ENCODE assay signal across 31 mouse cellular contexts in genomic region chr12:80244755-80245154, GRCm38 (mm10). TPM values are rescaled to one million over a fixed set of nuclear protein-coding genes. Genes with fewer than 3 reads are reported as not detected.
DNase-seq lines count a peak whose midpoint lies in the region; ATAC-seq and TF ChIP-seq lines count a peak whose summit lies in the region.
"Had no signal": no experiment of that assay in that cellular context is flagged by ENCODE, and none has a peak within 500 bp of the region (broad histone marks: within the 10 kb centered on the region; RNA-seq: fewer than 3 reads in every experiment).

No protein-coding gene starts in this region.

- 85% methylated on average over 1 of the region's 1 CpGs for WGBS in heart, embryonic 13.5 days
- WGBS in embryonic facial prominence, embryonic 10.5 days, result 95% methylated on average over 1 of the region's 1 CpGs
- WGBS in hindbrain, embryonic 10.5 days, result 90% methylated on average over 1 of the region's 1 CpGs

- no peaks in the 10 kb centered on the region for H3K9me3 ChIP-seq in heart, embryonic 13.5 days
- no peaks in the 10 kb centered on the region for H3K9me3 ChIP-seq in embryonic facial prominence, embryonic 10.5 days
- no peaks in the 10 kb centered on the region for H3K9me3 ChIP-seq in hindbrain, embryonic 10.5 days
- H3K9me3 ChIP-seq: embryonic facial prominence, embryonic 13.5 days; heart, embryonic 10.5 days; hindbrain, embryonic 15.5 days; kidney, embryonic 15.5 days; limb, embryonic 12.5 days; liver, embryonic 12.5 days; megakaryocyte, embryonic 14.5 days; midbrain, embryonic 12.5 days; stomach, embryonic 15.5 days had no signal

- no peak overlapping the region for H3K4me3 ChIP-seq in heart, embryonic 13.5 days
- H3K4me3 ChIP-seq in embryonic facial prominence, embryonic 10.5 days, result no peak overlapping the region
- no peak overlapping the region for H3K4me3 ChIP-seq in myocyte
- no peak overlapping the region for H3K4me3 ChIP-seq in hindbrain, embryonic 10.5 days
- H3K4me3 ChIP-seq: embryonic facial prominence, embryonic 13.5 days; erythroblast, embryonic 14.5 days; heart, embryonic 10.5 days; hindbrain, embryonic 15.5 days; kidney, embryonic 15.5 days; limb, embryonic 12.5 days; liver, embryonic 12.5 days; megakaryocyte, embryonic 14.5 days; midbrain, embryonic 12.5 days; stomach, embryonic 15.5 days had no signal

- no peak for DNase-seq in heart, postnatal 14 days
- peak; percentile 61 for DNase-seq in lung, postnatal 36 days
- no peak for DNase-seq in lung, postnatal 14 days
- DNase-seq in embryonic facial prominence, embryonic 10.5 days (ENCODE audit: low spot score), result no peak
- no peak for DNase-seq in hindbrain, embryonic 10.5 days (ENCODE audit: low spot score)
- DNase-seq in kidney, adult 9 months, result no peak
- DNase-seq: adrenal gland, adult 2 months; cerebellum, adult 8-10 months; cerebellum, postnatal 36 days; embryo, embryonic 11 days; kidney, adult 11 months; kidney, postnatal 25 days; liver, postnatal 0 days; right cerebral cortex, postnatal 25 days; thymus, adult 18-20 months; thymus, postnatal 25 days had no signal

- peak overlapping the region; percentile 52; the same call in 1 of the 2 replicates for H3K9ac ChIP-seq in heart, embryonic 13.5 days
- H3K9ac ChIP-seq: embryonic facial prominence, embryonic 13.5 days; hindbrain, embryonic 15.5 days; kidney, embryonic 15.5 days; limb, embryonic 12.5 days; liver, embryonic 12.5 days; liver, postnatal 0 days; midbrain, embryonic 12.5 days; stomach, embryonic 15.5 days had no signal

- H3K4me1 ChIP-seq in heart, embryonic 13.5 days, result peaks cover 98% of the 10 kb centered on the region
- peaks cover 39% of the 10 kb centered on the region for H3K4me1 ChIP-seq in embryonic facial prominence, embryonic 10.5 days
- H3K4me1 ChIP-seq in hindbrain, embryonic 10.5 days (replicated peaks), result peaks cover 13% of the 10 kb centered on the region

- peak overlapping the region; percentile 61; the same call in 1 of the 2 replicates for H3K27ac ChIP-seq in heart, embryonic 13.5 days (replicated peaks)
- 0 out of 2 replicates have a peak overlapping the region, but pooled peaks have one; percentile 24 for H3K27ac ChIP-seq in embryonic facial prominence, embryonic 10.5 days (replicated peaks)
- H3K27ac ChIP-seq in hindbrain, embryonic 10.5 days, result no peak overlapping the region
- H3K27ac ChIP-seq: embryonic facial prominence, embryonic 13.5 days; heart, embryonic 10.5 days; hindbrain, embryonic 15.5 days; kidney, embryonic 15.5 days; limb, embryonic 12.5 days; liver, embryonic 12.5 days; midbrain, embryonic 12.5 days; stomach, embryonic 15.5 days had no signal

- H3K36me3 ChIP-seq in heart, embryonic 13.5 days, result peaks cover 15% of the 10 kb centered on the region
- H3K36me3 ChIP-seq in embryonic facial prominence, embryonic 10.5 days (replicated peaks), result peaks cover 54% of the 10 kb centered on the region
- H3K36me3 ChIP-seq in myocyte (ENCODE audit: control insufficient read depth, insufficient read depth), result peaks cover 9% of the 10 kb centered on the region
- no peaks in the 10 kb centered on the region for H3K36me3 ChIP-seq in hindbrain, embryonic 10.5 days
- H3K36me3 ChIP-seq: hindbrain, embryonic 15.5 days; liver, embryonic 12.5 days; midbrain, embryonic 12.5 days; stomach, embryonic 15.5 days had no signal

- no peak for ATAC-seq in heart, embryonic 13.5 days (ENCODE audit: extremely low read depth, insufficient number of reproducible peaks, low FRiP score, low TSS enrichment)
- ATAC-seq: activated CD4-positive, CD25-positive, alpha-beta regulatory T cell, adult 4 months; forebrain, embryonic 16.5 days; inflammation-experienced regulatory T-cells, adult 6 months; liver, embryonic 12.5 days; liver, postnatal 0 days had no signal

- H3K79me2 ChIP-seq in myocyte (ENCODE audit: control insufficient read depth, insufficient read depth), result peaks cover 100% of the 10 kb centered on the region

- TF ChIP-seq POLR2A in myocyte (IDR thresholded peaks at IDR 0.05; ENCODE audit: insufficient read length, low read depth), result no peak

- no peak overlapping the region for H3ac ChIP-seq in myocyte (ENCODE audit: control insufficient read depth, insufficient read length)

- H3K4me2 ChIP-seq in heart, embryonic 13.5 days, result no peak overlapping the region
- peak overlapping the region; percentile 5 for H3K4me2 ChIP-seq in myocyte (ENCODE audit: low read depth)
- H3K4me2 ChIP-seq: embryonic facial prominence, embryonic 13.5 days; hindbrain, embryonic 15.5 days; kidney, embryonic 15.5 days; limb, embryonic 12.5 days; liver, embryonic 12.5 days; midbrain, embryonic 12.5 days; stomach, embryonic 15.5 days had no signal

- intact Hi-C loops in heart, postnatal 14 days (cut with DNase I), result loop anchor here (5.0 kb wide), 1 partner anchor 32 kb away; no protein-coding TSS in a partner anchor

- no peaks in the 10 kb centered on the region for H3K27me3 ChIP-seq in heart, embryonic 13.5 days (replicated peaks)
- no peaks in the 10 kb centered on the region for H3K27me3 ChIP-seq in embryonic facial prominence, embryonic 10.5 days (replicated peaks; ENCODE audit: low read depth, poor library complexity, severe bottlenecking)
- no peaks in the 10 kb centered on the region for H3K27me3 ChIP-seq in myocyte (ENCODE audit: control insufficient read depth, insufficient read depth, insufficient read length)
- no peaks in the 10 kb centered on the region for H3K27me3 ChIP-seq in hindbrain, embryonic 10.5 days (ENCODE audit: insufficient read depth, poor library complexity, severe bottlenecking)
- H3K27me3 ChIP-seq: embryonic facial prominence, embryonic 13.5 days; hindbrain, embryonic 15.5 days; kidney, embryonic 15.5 days; limb, embryonic 12.5 days; liver, embryonic 12.5 days; megakaryocyte, embryonic 14.5 days; midbrain, embryonic 12.5 days; stomach, embryonic 15.5 days had no signal

TF ChIP-seq in myocyte, 11 proteins besides CTCF, POLR2A, EP300 and RAD21:
- TF ChIP-seq TCF3 (IDR thresholded peaks at IDR 0.05; ENCODE audit: insufficient read length, low read depth) (no peak), POLR2AphosphoS2 (IDR thresholded peaks at IDR 0.05; ENCODE audit: insufficient read length, low read depth) (no peak), MAX (IDR thresholded peaks at IDR 0.05; ENCODE audit: low read depth) (no peak), REST (IDR thresholded peaks at IDR 0.05; ENCODE audit: insufficient read depth, insufficient read length) (no peak), MYOD1 (IDR thresholded peaks at IDR 0.05; ENCODE audit: control insufficient read depth in 1 of 3, insufficient read length in 2 of 3, low read depth in 2 of 3) (no peak), CEBPB (IDR thresholded peaks at IDR 0.05; ENCODE audit: insufficient read depth, poor library complexity, severe bottlenecking) (no peak), MYOG (IDR thresholded peaks at IDR 0.05; ENCODE audit: control insufficient read depth in 1 of 3, insufficient read depth in 1 of 3, insufficient read length in 2 of 3, low read depth in 2 of 3) (no peak), TCF12 (IDR thresholded peaks at IDR 0.05; ENCODE audit: insufficient read depth, poor library complexity, severe bottlenecking) (no peak)

RNA-seq across cellular contexts. Expression of gene Actn1, which starts 15.4 kb away (rescaled TPM):
- 39.5 and 40.4 TPM in 2 replicates for polyA plus RNA-seq in heart, embryonic 13.5 days (2015; fragmentation: Nextera tagmentation; extraction: Ambion mirVana)
- total RNA-seq in heart, postnatal 14 days (2021), result 10 to 100 TPM; 49.7 to 51.0 TPM
- polyA plus RNA-seq in embryonic facial prominence, embryonic 10.5 days (2016; fragmentation: Nextera tagmentation; extraction: Ambion mirVana), result 38.2 and 39.3 TPM in 2 replicates
- polyA plus RNA-seq in myocyte (2012; fragmentation: generic; extraction: Trizol), result 166 TPM
- polyA plus RNA-seq in hindbrain, embryonic 10.5 days (2016; fragmentation: Nextera tagmentation; extraction: Ambion mirVana), result 24.1 and 27.6 TPM in 2 replicates
